Mouse (Mus musculus) kidney, adult 2 months (tissue): Measurements from ENCODE around the gene Limch1. TPM values are rescaled to one million over a fixed set of nuclear protein-coding genes. Genes with fewer than 3 reads are reported as not detected.

Experiments
- DNase-seq: peaks from one replicate; pipeline ENCODE4 v3.0.0; 2021
- H3K27ac ChIP-seq: fragments of 200-500 bp; 2 replicates; pipeline ENCODE4 v1.5.1; 2012; ENCODE audit warnings: low read depth, low read length, control low read depth, inconsistent platforms; ENCODE audit not compliant: insufficient read depth
- H3K27me3 ChIP-seq: fragments of 200-500 bp; replicated peaks from 2 replicates; pipeline ENCODE4 v1.6.1; 2012; ENCODE audit warnings: mild to moderate bottlenecking, moderate library complexity, low read length, inconsistent platforms; ENCODE audit not compliant: control insufficient read depth, insufficient read depth
- H3K36me3 ChIP-seq: fragments of 200-500 bp; 2 replicates; pipeline ENCODE4 v1.6.1; 2012; ENCODE audit warnings: mild to moderate bottlenecking, moderate library complexity, low read length, inconsistent platforms; ENCODE audit not compliant: control insufficient read depth, insufficient read depth
- H3K4me1 ChIP-seq: fragments of 200-500 bp; 2 replicates; pipeline ENCODE4 v1.6.1; 2011; ENCODE audit warnings: low read length; ENCODE audit not compliant: control insufficient read depth, insufficient read depth
- H3K4me3 ChIP-seq: fragments of 200-500 bp; 2 replicates; pipeline ENCODE4 v1.5.1; 2011; ENCODE audit warnings: mild to moderate bottlenecking, low read depth, low read length, control low read depth; ENCODE audit not compliant: insufficient read depth
- CTCF ChIP-seq: fragments of 200-500 bp; conservative IDR thresholded peaks from 2 replicates; pipeline ENCODE4 v1.5.1; 2011; ENCODE audit warnings: low read depth, mild to moderate bottlenecking, control low read depth, low read length, moderate library complexity, mixed read lengths; ENCODE audit not compliant: insufficient read depth, insufficient read length
- POLR2A ChIP-seq: fragments of 200-500 bp; IDR thresholded peaks from one replicate; pipeline ENCODE4 v1.6.1; 2011; ENCODE audit warnings: low read depth, low read length, control low read depth
- WGBS: fragments of 180-500 bp; shearing (Covaris S2); methylation state at CpG from one replicate; pipeline ENCODE4 v1.1.7; 2018; 5-methylcytosine and 5-hydroxymethylcytosine counted together
- polyA plus RNA-seq: library from polyadenylated mRNA; depleted of rRNA; stranded (reverse); fragments of >200 nt; gene quantifications from 2 replicates; pipeline ENCODE4 v1.2.3, GENCODE M21; 2012

The Limch1 gene
- polyA plus RNA-seq, 1 experiment = 27.0 TPM

DNA sequence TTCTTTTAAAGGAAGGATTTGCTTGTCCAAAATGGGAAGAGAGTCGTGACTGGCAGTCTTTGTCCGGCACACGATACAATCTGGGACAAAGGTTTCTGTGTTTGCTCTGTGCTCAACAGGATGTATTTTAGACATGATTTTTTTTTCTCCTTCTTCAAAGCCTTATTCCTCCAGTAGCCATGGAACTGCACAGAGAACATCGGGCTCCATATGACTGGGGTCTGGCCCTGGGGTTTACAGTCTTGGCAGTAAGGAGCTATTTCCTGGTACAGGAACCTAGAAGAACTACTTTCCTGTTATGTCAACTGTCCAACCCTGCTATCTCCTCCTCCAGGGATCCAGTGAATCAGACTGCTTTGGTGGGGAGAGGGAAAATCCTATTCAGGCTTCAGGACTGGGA, 22.6 kb upstream of the Limch1 start:
- H3K27ac ChIP-seq = no peak overlapping the region
- TF ChIP-seq POLR2A (no peak), CTCF (no peak)
- DNase-seq = no peak
- 50% methylated on average over 4 of the region's 4 CpGs for WGBS
- no peaks in the 10 kb centered on the region for H3K36me3 ChIP-seq
- H3K27me3 ChIP-seq = no peaks in the 10 kb centered on the region; the same call in 1 of the 2 replicates
- no peak overlapping the region for H3K4me3 ChIP-seq
- no peaks in the 10 kb centered on the region for H3K4me1 ChIP-seq

DNA sequence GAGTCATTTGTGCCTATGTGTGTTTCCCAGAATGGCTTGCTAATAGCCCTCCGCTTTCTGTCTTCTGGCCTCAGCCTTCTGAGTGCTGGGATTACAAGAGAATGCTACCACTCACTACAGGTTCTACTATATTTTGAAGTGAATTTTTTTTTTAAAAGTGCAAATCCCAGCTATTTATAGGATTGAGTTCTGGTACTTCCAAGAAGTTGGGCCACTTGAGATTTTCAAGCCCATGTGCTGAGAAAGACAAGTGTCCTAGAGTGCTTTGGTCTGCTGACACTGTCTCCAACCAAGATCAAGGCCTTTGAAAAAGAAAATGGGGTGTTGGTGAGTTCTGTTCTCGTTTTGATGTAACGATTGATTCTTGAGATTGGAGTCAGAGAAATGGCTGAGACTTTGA, 22.0 kb upstream of the Limch1 start:
- H3K27me3 ChIP-seq = no peaks in the 10 kb centered on the region
- no peak overlapping the region for H3K27ac ChIP-seq
- H3K36me3 ChIP-seq = no peaks in the 10 kb centered on the region
- no peak overlapping the region for H3K4me3 ChIP-seq
- DNase-seq = no peak
- H3K4me1 ChIP-seq = no peaks in the 10 kb centered on the region
- 85% methylated on average over 3 of the region's 3 CpGs for WGBS
- TF ChIP-seq CTCF = no peak
- no peak for TF ChIP-seq POLR2A

DNA sequence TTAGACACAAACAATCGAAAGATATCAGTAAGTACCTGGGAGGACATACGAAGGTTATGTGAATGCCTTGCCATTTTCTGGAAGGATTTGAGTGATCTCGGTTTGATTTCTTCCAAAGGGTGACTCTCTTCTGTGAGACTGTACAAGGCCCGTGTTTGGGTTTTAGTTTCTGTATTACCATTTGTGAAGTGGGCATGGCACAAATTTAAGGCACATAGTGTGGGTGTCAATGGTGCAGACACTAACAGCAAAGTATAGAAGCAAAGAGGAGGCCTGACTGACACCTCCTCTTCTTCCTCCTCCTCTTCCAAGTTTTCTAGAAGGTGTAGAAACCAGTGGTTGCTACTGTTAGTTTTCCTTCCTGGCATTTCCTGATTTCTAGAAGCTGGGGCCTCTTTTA, 16.3 kb upstream of the Limch1 start:
- Histone ChIP-seq H3K36me3 (no peaks in the 10 kb centered on the region), H3K4me1 (no peaks in the 10 kb centered on the region; the same call in 1 of the 2 replicates), H3K27ac (no peak overlapping the region), H3K4me3 (no peak overlapping the region), H3K27me3 (no peaks in the 10 kb centered on the region)
- DNase-seq = no peak
- WGBS = 95% methylated on average over 4 of the region's 4 CpGs
- TF ChIP-seq CTCF = no peak
- TF ChIP-seq POLR2A = no peak

DNA sequence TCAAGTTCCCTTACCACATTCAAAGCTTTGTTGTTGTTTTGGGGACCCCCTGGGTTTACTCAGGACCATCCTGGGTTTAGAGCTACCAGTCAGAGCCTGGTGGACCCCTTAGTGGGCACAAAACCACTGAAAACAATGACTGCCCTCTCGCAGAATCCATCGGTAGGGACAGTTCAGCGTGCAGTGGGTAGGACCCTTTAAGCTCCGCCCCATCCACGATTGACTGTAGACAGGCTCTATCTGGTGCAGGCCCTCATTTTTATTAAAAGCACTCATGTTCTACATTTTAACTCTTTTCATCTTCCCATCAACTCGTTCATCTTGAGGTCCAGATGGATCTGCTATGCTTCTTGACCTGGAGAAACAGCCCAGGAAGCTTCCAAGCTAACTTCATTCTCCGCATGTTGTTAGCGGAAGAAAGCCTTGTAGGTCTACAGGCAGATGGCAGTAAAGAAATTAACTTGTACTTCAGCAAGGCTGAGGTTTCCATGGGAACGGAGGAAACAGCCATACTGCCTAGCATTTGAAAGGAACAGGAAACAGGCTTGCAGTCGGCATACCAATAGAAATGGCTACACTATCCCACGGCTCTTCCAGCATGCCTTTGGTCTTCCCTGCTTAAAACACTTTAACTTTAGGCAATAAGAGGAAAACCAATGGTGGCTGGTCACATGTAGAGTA, 14.9 kb upstream of the Limch1 start:
- H3K4me1 ChIP-seq = no peaks in the 10 kb centered on the region; the same call in 1 of the 2 replicates
- H3K27me3 ChIP-seq = no peaks in the 10 kb centered on the region
- no peaks in the 10 kb centered on the region for H3K36me3 ChIP-seq
- no peak overlapping the region for H3K4me3 ChIP-seq
- H3K27ac ChIP-seq = no peak overlapping the region
- TF ChIP-seq POLR2A (no peak), CTCF (0 out of 2 replicates have a peak, but pooled peaks have one; percentile 12)
- DNase-seq = peak; percentile 67
- 42% methylated on average over 11 of the region's 11 CpGs for WGBS

DNA sequence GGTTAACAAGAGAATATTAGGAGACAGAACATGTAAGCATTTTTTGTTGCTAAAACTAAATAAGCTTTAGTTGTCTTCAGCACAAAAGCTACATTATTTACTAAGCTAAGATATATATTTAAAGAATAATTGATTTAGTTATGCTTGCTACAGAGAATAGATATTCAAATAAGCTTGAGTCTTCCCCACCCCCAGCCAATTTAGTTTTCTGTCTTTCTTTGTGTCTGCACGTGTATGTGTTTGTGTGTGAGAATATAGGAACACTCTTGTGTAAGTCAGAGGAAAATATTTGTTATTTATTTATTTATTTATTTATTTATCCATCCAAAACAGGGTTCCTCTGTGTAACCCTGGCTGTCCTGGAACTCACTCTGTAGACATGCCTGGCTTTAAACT, 14.3 kb upstream of the Limch1 start:
- no peak for TF ChIP-seq POLR2A
- TF ChIP-seq CTCF = no peak
- Histone ChIP-seq H3K27ac (no peak overlapping the region), H3K27me3 (no peaks in the 10 kb centered on the region), H3K36me3 (no peaks in the 10 kb centered on the region), H3K4me3 (no peak overlapping the region), H3K4me1 (no peaks in the 10 kb centered on the region; the same call in 1 of the 2 replicates)
- DNase-seq = no peak
- WGBS = 91% methylated on average over 1 of the region's 1 CpGs

DNA sequence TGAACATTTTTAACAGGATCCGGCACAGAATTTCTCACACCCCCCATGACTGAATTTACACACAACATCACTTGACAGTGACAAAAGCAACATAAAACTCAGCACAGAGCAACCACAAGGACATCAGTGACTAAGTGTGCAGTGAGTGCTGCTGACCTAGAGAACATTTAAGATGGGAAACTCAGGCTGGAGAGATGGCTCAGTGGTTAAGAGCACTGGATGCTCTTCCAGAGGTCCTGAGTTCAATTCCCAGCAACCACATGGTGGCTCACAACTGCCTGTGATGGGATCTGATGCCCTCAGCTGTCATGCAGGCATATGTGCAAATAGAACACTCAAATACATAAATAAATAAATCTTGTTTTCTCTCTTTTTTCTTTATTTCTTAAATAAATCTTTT, 12.1 kb upstream of the Limch1 start:
- Histone ChIP-seq H3K4me1 (no peaks in the 10 kb centered on the region; the same call in 1 of the 2 replicates), H3K27ac (no peak overlapping the region), H3K36me3 (no peaks in the 10 kb centered on the region), H3K4me3 (no peak overlapping the region), H3K27me3 (no peaks in the 10 kb centered on the region)
- 94% methylated on average over 1 of the region's 1 CpGs for WGBS
- no peak for TF ChIP-seq POLR2A
- no peak for TF ChIP-seq CTCF
- DNase-seq = no peak

DNA sequence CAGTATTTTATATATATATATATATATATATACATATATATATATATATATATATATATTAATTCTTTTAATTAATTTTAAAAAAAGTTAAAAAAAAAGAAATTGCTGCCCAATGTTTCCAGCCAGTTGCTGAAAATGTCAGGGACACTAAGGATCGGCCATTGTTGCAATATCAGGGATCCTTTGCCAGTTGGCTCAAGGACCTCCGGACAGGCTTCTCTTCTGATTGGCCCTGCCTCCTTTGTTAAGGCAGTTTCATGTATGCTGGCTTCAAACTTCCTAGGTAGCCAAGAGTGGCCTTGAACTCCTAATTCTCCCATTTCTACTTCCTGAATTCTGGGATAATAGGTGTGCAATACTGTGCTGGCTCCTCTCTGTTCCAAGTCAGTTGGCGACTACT, 6.3 kb upstream of the Limch1 start:
- DNase-seq = no peak
- TF ChIP-seq POLR2A (no peak), CTCF (no peak)
- H3K27ac ChIP-seq = no peak overlapping the region
- WGBS = 95% methylated on average over 3 of the region's 3 CpGs
- no peak overlapping the region for H3K4me3 ChIP-seq
- H3K4me1 ChIP-seq = no peaks in the 10 kb centered on the region
- H3K36me3 ChIP-seq = no peaks in the 10 kb centered on the region
- no peaks in the 10 kb centered on the region for H3K27me3 ChIP-seq
